8 mouse cellular contexts compared by ENCODE assay signal in genomic region chr13:78194135-78194849, GRCm38 (mm10). TPM values are rescaled to one million over a fixed set of nuclear protein-coding genes. Genes with fewer than 3 reads are reported as not detected.
A peak's percentile ranks its signal among the peaks of the same experiment; 100 is the strongest.
DNase-seq lines count a peak whose midpoint lies in the region; ATAC-seq and TF ChIP-seq lines count a peak whose summit lies in the region.

No protein-coding gene starts in this region.

- no peak overlapping the region for H3K9ac ChIP-seq in heart, postnatal 0 days (replicated peaks; ENCODE audit: low read depth, low read length)
- H3K9ac ChIP-seq in heart, adult 2 months (ENCODE audit: low read depth, low read length) = no peak overlapping the region
- H3K9ac ChIP-seq in forebrain, embryonic 12.5 days = peak overlapping the region; percentile 98
- no peak overlapping the region for H3K9ac ChIP-seq in limb, embryonic 15.5 days

- no peak for TF ChIP-seq POLR2A in heart, adult 2 months (IDR thresholded peaks at IDR 0.05; ENCODE audit: insufficient read depth, low read depth, low read length)

- H3K4me3 ChIP-seq in heart, postnatal 0 days (ENCODE audit: low read depth, low read length) = peak overlapping the region; percentile 39
- no peak overlapping the region for H3K4me3 ChIP-seq in heart, adult 2 months
- peak overlapping the region; percentile 96 for H3K4me3 ChIP-seq in forebrain, embryonic 12.5 days (replicated peaks)
- peak overlapping the region; percentile 32; the same call in 1 of the 2 replicates for H3K4me3 ChIP-seq in limb, embryonic 15.5 days

- H3K36me3 ChIP-seq in heart, postnatal 0 days (replicated peaks; ENCODE audit: control insufficient read depth, insufficient read depth, low read length) = no peaks in the 10 kb centered on the region
- no peaks in the 10 kb centered on the region for H3K36me3 ChIP-seq in heart, adult 2 months (ENCODE audit: control insufficient read depth, insufficient read depth, low read length)
- H3K36me3 ChIP-seq in forebrain, embryonic 12.5 days (replicated peaks) = peaks cover 36% of the 10 kb centered on the region
- H3K36me3 ChIP-seq in limb, embryonic 15.5 days = no peaks in the 10 kb centered on the region

- 47% methylated on average over 26 of the region's 26 CpGs for WGBS in heart, postnatal 0 days
- WGBS in heart, adult 2 months = 71% methylated on average over 26 of the region's 26 CpGs
- WGBS in forebrain, embryonic 12.5 days = 6% methylated on average over 26 of the region's 26 CpGs
- WGBS in limb, embryonic 15.5 days = 13% methylated on average over 26 of the region's 26 CpGs

- intact Hi-C loops in heart, adult 2 months (cut with DNase I) = loop anchor here (10.0 kb wide), 1 partner anchor 489 kb away; the partner anchor contains the start of gene Fam172a
- intact Hi-C loops in left cerebral cortex, postnatal 36 days (cut with DNase I) = loop anchor here (2.0 kb wide), 1 partner anchor 13 kb away; no protein-coding TSS in a partner anchor

- peaks cover 11% of the 10 kb centered on the region; the same call in 1 of the 2 replicates for H3K4me1 ChIP-seq in heart, postnatal 0 days (ENCODE audit: control insufficient read depth, insufficient read depth)
- H3K4me1 ChIP-seq in heart, adult 2 months (ENCODE audit: control insufficient read depth, insufficient read depth, low read length) = no peaks in the 10 kb centered on the region
- peaks cover 25% of the 10 kb centered on the region for H3K4me1 ChIP-seq in forebrain, embryonic 12.5 days
- peaks cover 23% of the 10 kb centered on the region for H3K4me1 ChIP-seq in limb, embryonic 15.5 days

- TF ChIP-seq EP300 in heart, postnatal 0 days (IDR thresholded peaks at IDR 0.05; ENCODE audit: low read depth) = no peak
- TF ChIP-seq EP300 in heart, adult 2 months (IDR thresholded peaks at IDR 0.05; ENCODE audit: insufficient read depth, low read depth, low read length) = no peak

- H3K79me2 ChIP-seq in heart, adult 2 months (replicated peaks; ENCODE audit: control insufficient read depth, insufficient read depth, low read length) = no peaks in the 10 kb centered on the region

- peaks cover 66% of the 10 kb centered on the region for H3K27me3 ChIP-seq in heart, postnatal 0 days (ENCODE audit: control insufficient read depth, insufficient read depth, low read length)
- peaks cover 9% of the 10 kb centered on the region for H3K27me3 ChIP-seq in heart, adult 2 months (ENCODE audit: control insufficient read depth, insufficient read depth, low read length)
- H3K27me3 ChIP-seq in forebrain, embryonic 12.5 days = peaks cover 43% of the 10 kb centered on the region
- peaks cover 93% of the 10 kb centered on the region for H3K27me3 ChIP-seq in limb, embryonic 15.5 days

- H3K4me2 ChIP-seq in heart, postnatal 0 days (ENCODE audit: low read depth, low read length) = peak overlapping the region; percentile 58
- H3K4me2 ChIP-seq in forebrain, embryonic 12.5 days = peak overlapping the region; percentile 70
- peak overlapping the region; percentile 50 for H3K4me2 ChIP-seq in limb, embryonic 15.5 days

- no peak overlapping the region for H3K27ac ChIP-seq in heart, postnatal 0 days (ENCODE audit: low read depth)
- no peak overlapping the region for H3K27ac ChIP-seq in heart, adult 2 months
- peak overlapping the region; percentile 95 for H3K27ac ChIP-seq in forebrain, embryonic 12.5 days
- H3K27ac ChIP-seq in limb, embryonic 15.5 days = no peak overlapping the region

- no peak for TF ChIP-seq CTCF in heart, postnatal 0 days (IDR thresholded peaks at IDR 0.05; ENCODE audit: low read depth)
- no peak for TF ChIP-seq CTCF in heart, adult 2 months (IDR thresholded peaks at IDR 0.05)

- no peak for DNase-seq in heart, postnatal 0 days (ENCODE audit: low spot score)
- DNase-seq in heart, adult 2 months = no peak
- DNase-seq in Muller cell, postnatal 12 days (ENCODE audit: inconsistent ontology term) = peak; percentile 57
- no peak for DNase-seq in spleen, adult 18-20 months
- DNase-seq in left cerebral cortex, postnatal 36 days (ENCODE audit: low spot score in 2 of 2) = no peak

- H3K9me3 ChIP-seq in heart, postnatal 0 days (replicated peaks; ENCODE audit: control insufficient read depth, low read length) = no peaks in the 10 kb centered on the region
- H3K9me3 ChIP-seq in forebrain, embryonic 12.5 days = no peaks in the 10 kb centered on the region
- H3K9me3 ChIP-seq in limb, embryonic 15.5 days = no peaks in the 10 kb centered on the region

- ATAC-seq in heart, postnatal 0 days (ENCODE audit: insufficient read depth, low read depth) = no peak
- ATAC-seq in forebrain, embryonic 12.5 days (ENCODE audit: low FRiP score) = no peak
- ATAC-seq in limb, embryonic 15.5 days (ENCODE audit: insufficient number of reproducible peaks, low FRiP score, low TSS enrichment, low read depth) = no peak
- ATAC-seq in erythroblast, adult 5-6 weeks (replicated peaks; ENCODE audit: low FRiP score, poor library complexity, severe bottlenecking) = no peak

RNA-seq across cellular contexts. Expression of gene Nr2f1, which starts 5.3 kb away (rescaled TPM):
- 11.4 and 11.6 TPM in 2 replicates for total RNA-seq in heart, postnatal 0 days (2014; rRNA removed; ENCODE audit: low replicate concordance)
- polyA plus RNA-seq in heart, postnatal 0 days (2015; fragmentation: Nextera tagmentation; extraction: Ambion mirVana) = 2.0 and 2.3 TPM in 2 replicates
- 1 to 10 TPM; 2.7 TPM for total RNA-seq in heart, adult 2 months (2021)
- 8.9 and 10.5 TPM in 2 replicates for polyA plus RNA-seq in heart, adult 2 months (2012; rRNA removed)
- 86.3 and 113 TPM in 2 replicates for polyA plus RNA-seq in forebrain, embryonic 12.5 days (2016; fragmentation: Nextera tagmentation; extraction: Ambion mirVana)
- 1.3 and 1.9 TPM in 2 replicates for polyA plus RNA-seq in limb, embryonic 15.5 days (2015; fragmentation: Nextera tagmentation; extraction: Ambion mirVana)
- total RNA-seq in erythroblast, adult 5-6 weeks (2015; ENCODE audit: low replicate concordance) = not detected in 2 replicates
- total RNA-seq in erythroblast, adult 5-6 weeks (2017; ENCODE audit: low replicate concordance) = not detected in 2 replicates
- 100 to 1,000 TPM; 128 to 130 TPM for total RNA-seq in left cerebral cortex, postnatal 36 days (2021)

Comparison
In these comparisons a context has a peak if more than half of its experiments do, and no peak if none do; other contexts are left out.
1. RNA of gene Nr2f1, which starts 5.3 kb away (total RNA-seq): 128 to 130 TPM in left cerebral cortex, postnatal 36 days; 11.4 to 11.6 TPM in heart, postnatal 0 days, 2.7 TPM in heart, adult 2 months and not detected in erythroblast, adult 5-6 weeks; every median in the first group is over 10 times any median in the second.
2. Peak in every context shown above with its lines, with median percentiles within 50 percentile points of each other: H3K4me2 ChIP-seq.